Mouse (Mus musculus) CH12.LX (cell line): Measurements from ENCODE around the gene Ice1. TPM values are rescaled to one million over a fixed set of nuclear protein-coding genes. Genes with fewer than 3 reads are reported as not detected.

ENCODE experiments used
- DNase-seq: peaks from one replicate; pipeline ENCODE4 v3.0.0-alpha.2; 2013; ENCODE audit errors: extremely low read depth
- H3K27ac ChIP-seq: 2 replicates; pipeline ENCODE4 v1.5.1; 2012; ENCODE audit warnings: low read depth, mild to moderate bottlenecking, control low read depth, moderate library complexity; ENCODE audit not compliant: insufficient read depth
- H3K27me3 ChIP-seq: replicated peaks from 2 replicates; pipeline ENCODE3; 2012; ENCODE audit warnings: inconsistent platforms
- H3K36me3 ChIP-seq, 2 experiments: replicated peaks in 1 of 2; 2 replicates each; pipeline versions ENCODE3 to v1.6.1; 2012; ENCODE audit warnings: inconsistent platforms in 1 of 2, low read length in 1 of 2, mild to moderate bottlenecking in 1 of 2, mixed read lengths in 1 of 2, moderate library complexity in 1 of 2; ENCODE audit not compliant: control insufficient read depth in 1 of 2, insufficient read depth in 1 of 2
- H3K4me1 ChIP-seq, 2 experiments: 2 replicates each; pipeline ENCODE4 v1.6.1; 2012; ENCODE audit warnings: inconsistent platforms in 1 of 2, moderate library complexity in 1 of 2; ENCODE audit not compliant: insufficient read depth in 2 of 2, control insufficient read depth in 1 of 2
- H3K4me2 ChIP-seq: 2 replicates; pipeline ENCODE4 v1.6.1; 2012; ENCODE audit warnings: low read depth, mild to moderate bottlenecking, control low read depth; ENCODE audit not compliant: poor library complexity, insufficient read depth, severe bottlenecking
- H3K4me3 ChIP-seq, 3 experiments: fragments of 150-350 bp in 1 of 3; sonication (generic) in 1 of 3; replicated peaks in 1 of 3; 2 replicates each; pipeline versions ENCODE3 to v1.5.1; 2011 to 2012; ENCODE audit warnings: low read depth in 2 of 3, low read length in 2 of 3, mild to moderate bottlenecking in 2 of 3, moderate library complexity in 2 of 3, control low read depth in 1 of 3, improper control_type of control experiment in 1 of 3, inconsistent platforms in 1 of 3, mixed read lengths in 1 of 3; ENCODE audit not compliant: poor library complexity in 1 of 3
- H3K79me2 ChIP-seq: replicated peaks from 2 replicates; pipeline ENCODE4 v1.6.1; 2012; ENCODE audit warnings: mild to moderate bottlenecking, moderate library complexity; ENCODE audit not compliant: control insufficient read depth, poor library complexity, insufficient read depth, severe bottlenecking; ENCODE audit errors: extremely low read depth
- H3K9ac ChIP-seq: 2 replicates; pipeline ENCODE4 v1.6.1; 2012; ENCODE audit warnings: low read depth, mild to moderate bottlenecking, control low read depth, moderate library complexity; ENCODE audit not compliant: insufficient read depth
- H3K9me3 ChIP-seq: replicated peaks from 2 replicates; pipeline ENCODE3; 2012; ENCODE audit warnings: low read length, inconsistent platforms, mixed read lengths
- CHD1 ChIP-seq: IDR thresholded peaks from 2 replicates; pipeline ENCODE4 v1.6.1; 2012; ENCODE audit warnings: low read depth, low read length, improper control_type of control experiment, inconsistent platforms
- CHD2 ChIP-seq: IDR thresholded peaks from 2 replicates; pipeline ENCODE4 v1.6.1; 2011; ENCODE audit warnings: low read length, improper control_type of control experiment
- CTCF ChIP-seq, 2 experiments: IDR thresholded peaks in 1 of 2; conservative IDR thresholded peaks in 1 of 2; 2 replicates each; pipeline ENCODE4 v1.5.1; 2011 to 2012; ENCODE audit warnings: low read depth in 2 of 2, low read length in 2 of 2, improper control_type of control experiment in 1 of 2, inconsistent platforms in 1 of 2, mild to moderate bottlenecking in 1 of 2, moderate library complexity in 1 of 2
- E2F4 ChIP-seq: IDR thresholded peaks from 2 replicates; pipeline ENCODE4 v1.6.1; 2011; ENCODE audit warnings: low read depth, low read length, improper control_type of control experiment; ENCODE audit not compliant: insufficient replicate concordance
- ELF1 ChIP-seq: IDR thresholded peaks from 2 replicates; pipeline ENCODE4 v1.6.1; 2014; ENCODE audit warnings: low read depth, mild to moderate bottlenecking, inconsistent platforms, low read length, improper control_type of control experiment
- GABPA ChIP-seq: IDR thresholded peaks from 2 replicates; pipeline ENCODE4 v1.6.1; 2012; ENCODE audit warnings: low read depth, low read length, improper control_type of control experiment, inconsistent platforms; ENCODE audit not compliant: insufficient replicate concordance
- IRF4 ChIP-seq: IDR thresholded peaks from 2 replicates; pipeline ENCODE4 v1.6.1; 2014; ENCODE audit warnings: low read depth, mild to moderate bottlenecking, inconsistent platforms, low read length, improper control_type of control experiment
- JUN ChIP-seq: IDR thresholded peaks from 2 replicates; pipeline ENCODE4 v1.6.1; 2011; ENCODE audit warnings: low read depth, mild to moderate bottlenecking, low read length, improper control_type of control experiment, moderate library complexity; ENCODE audit not compliant: insufficient read depth
- KAT2A ChIP-seq: IDR thresholded peaks from 2 replicates; pipeline ENCODE4 v1.6.1; 2012; ENCODE audit warnings: low read length, improper control_type of control experiment, inconsistent platforms; ENCODE audit not compliant: insufficient replicate concordance
- MEF2A ChIP-seq: IDR thresholded peaks from 2 replicates; pipeline ENCODE4 v1.6.1; 2014; ENCODE audit warnings: low read depth, mild to moderate bottlenecking, inconsistent platforms, low read length, improper control_type of control experiment, borderline replicate concordance
- MXI1 ChIP-seq: IDR thresholded peaks from 2 replicates; pipeline ENCODE4 v1.6.1; 2011; ENCODE audit warnings: mild to moderate bottlenecking, low read depth, low read length, improper control_type of control experiment
- MYC ChIP-seq: IDR thresholded peaks from 2 replicates; pipeline ENCODE4 v1.6.1; 2011; ENCODE audit warnings: low read depth, mild to moderate bottlenecking, improper control_type of control experiment, low read length
- PAX5 ChIP-seq: IDR thresholded peaks from 2 replicates; pipeline ENCODE4 v1.6.1; 2012; ENCODE audit warnings: low read length, inconsistent platforms, mixed read lengths
- RAD21 ChIP-seq: IDR thresholded peaks from 2 replicates; pipeline ENCODE4 v1.6.1; 2011; ENCODE audit warnings: low read depth, mild to moderate bottlenecking, low read length, improper control_type of control experiment, moderate library complexity
- SIN3A ChIP-seq: IDR thresholded peaks from 2 replicates; pipeline ENCODE4 v1.6.1; 2012; ENCODE audit warnings: low read length, improper control_type of control experiment, inconsistent platforms
- SMC3 ChIP-seq: IDR thresholded peaks from 2 replicates; pipeline ENCODE4 v1.6.1; 2011; ENCODE audit warnings: low read depth, low read length, improper control_type of control experiment
- TBP ChIP-seq: conservative IDR thresholded peaks from 2 replicates; pipeline ENCODE4 v1.6.1; 2011; ENCODE audit warnings: low read depth, low read length, improper control_type of control experiment
- TCF12 ChIP-seq: IDR thresholded peaks from 2 replicates; pipeline ENCODE4 v1.6.1; 2014; ENCODE audit warnings: low read depth, mild to moderate bottlenecking, inconsistent platforms, low read length, improper control_type of control experiment
- UBTF ChIP-seq: IDR thresholded peaks from 2 replicates; pipeline ENCODE4 v1.6.1; 2012; ENCODE audit warnings: low read depth, mild to moderate bottlenecking, inconsistent platforms, low read length, improper control_type of control experiment, moderate library complexity
- USF1 ChIP-seq: IDR thresholded peaks from 2 replicates; pipeline ENCODE4 v1.6.1; 2014; ENCODE audit warnings: low read depth, mild to moderate bottlenecking, inconsistent platforms, low read length, improper control_type of control experiment
- ZC3H11A ChIP-seq: IDR thresholded peaks from 2 replicates; pipeline ENCODE4 v1.6.1; 2012; ENCODE audit warnings: low read depth, mild to moderate bottlenecking, inconsistent platforms, low read length, improper control_type of control experiment
- ZNF384 ChIP-seq: IDR thresholded peaks from 2 replicates; pipeline ENCODE4 v1.6.1; 2012; ENCODE audit warnings: low read depth, low read length, improper control_type of control experiment, inconsistent platforms
- dilution Hi-C: fragments of 300-500 bp; cut with MboI; formaldehyde crosslinking; loops from 2 replicates; pipeline ENCODE4 v1.14.3; 2020; ENCODE audit warnings: low sequenced_read_pairs; ENCODE audit not compliant: extremely low pct_unique_long_range_greater_than_20kb, extremely low pct_ligation_motif_present
- in situ Hi-C: fragments of 300-500 bp; cut with MboI; formaldehyde crosslinking; loops from 3 replicates; pipeline ENCODE4 v1.14.3; 2019; ENCODE audit warnings: low sequenced_read_pairs, low pct_ligation_motif_present, low pct_unique_long_range_greater_than_20kb, mixed read lengths
- polyA plus RNA-seq: library from polyadenylated mRNA; unstranded; fragments of >175 nt; gene quantifications from 2 replicates; pipeline ENCODE4 v1.2.1, GENCODE M21; 2012; ENCODE audit warnings: low read depth; ENCODE audit not compliant: insufficient read length
- total RNA-seq, 2 experiments: library from RNA; depleted of rRNA; stranded (reverse); fragments of 300-350 nt in 1 of 2; fragments of >200 nt in 1 of 2; gene quantifications; 2 replicates each; pipeline ENCODE4 v1.2.3; 2012 to 2014

Ice1 gene
- total and polyA plus RNA-seq, 3 experiments: 25.5 to 29.5 (median 25.8) TPM

DNA sequence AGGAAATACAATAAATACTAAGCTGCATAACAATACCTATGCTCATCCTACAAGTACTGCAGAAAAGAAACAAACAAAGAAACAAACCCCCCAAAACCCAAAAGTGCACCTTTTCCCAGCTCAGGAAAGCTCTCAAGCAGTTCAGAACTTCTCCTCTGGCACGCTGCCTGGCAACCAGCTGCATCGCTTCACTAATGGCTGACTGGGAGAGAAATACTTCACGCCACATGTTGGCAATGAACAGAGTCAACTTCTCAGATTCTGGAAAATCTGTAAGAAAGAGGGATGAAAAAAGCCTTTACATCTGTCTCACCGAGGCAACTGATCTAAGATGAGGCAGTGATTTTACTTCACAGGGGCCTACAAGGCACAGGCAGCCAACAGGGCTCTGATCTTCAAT, 38.5 kb downstream of the Ice1 start:
- no peak overlapping the region for H3K4me3 ChIP-seq
- in situ Hi-C loops: no loop called here
- H3K27me3 ChIP-seq: no peaks in the 10 kb centered on the region
- no peak overlapping the region for H3K27ac ChIP-seq
- no peaks in the 10 kb centered on the region for H3K9me3 ChIP-seq
- H3K36me3 ChIP-seq: peaks cover 66 to 95% of the 10 kb centered on the region in 2 experiments
- no peak overlapping the region for H3K4me2 ChIP-seq
- dilution Hi-C loops: no loop called here
- H3K9ac ChIP-seq: no peak overlapping the region
- TF ChIP-seq UBTF (no peak), MEF2A (no peak), IRF4 (no peak), MXI1 (no peak), CHD2 (no peak), TBP (no peak), ZC3H11A (no peak), ELF1 (no peak)
- H3K79me2 ChIP-seq: no peaks in the 10 kb centered on the region
- no peak for DNase-seq
- peaks cover 0 to 3% of the 10 kb centered on the region in 2 experiments; a peak in 1 of 4 replicates for H3K4me1 ChIP-seq

DNA sequence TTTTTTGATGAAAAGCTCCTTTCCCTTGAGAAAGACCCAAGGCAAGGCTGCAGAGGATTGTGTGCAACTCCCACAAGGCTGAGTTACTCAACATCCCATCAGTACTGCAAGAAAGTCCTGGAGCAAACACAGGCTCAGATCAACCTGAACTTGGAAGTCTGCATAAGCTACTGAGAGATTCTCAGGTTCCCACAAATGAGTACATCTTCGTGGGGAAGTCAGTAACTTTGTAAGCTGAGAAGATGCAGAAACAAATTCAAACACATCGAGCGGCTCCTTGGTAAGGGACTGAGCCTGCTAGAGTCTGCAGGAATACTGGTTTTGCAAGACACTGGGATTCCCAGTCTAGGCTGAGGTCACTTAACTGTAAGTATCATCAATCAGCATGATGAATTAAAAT, 40.5 kb downstream of the Ice1 start:
- H3K36me3 ChIP-seq: peaks cover 64 to 95% of the 10 kb centered on the region in 2 experiments

More for the DNA sequence above, 40.5 kb downstream of the Ice1 start:
- Histone ChIP-seq H3K4me3 (no peak overlapping the region), H3K4me2 (no peak overlapping the region), H3K79me2 (no peaks in the 10 kb centered on the region), H3K9me3 (no peaks in the 10 kb centered on the region), H3K27ac (no peak overlapping the region), H3K27me3 (no peaks in the 10 kb centered on the region), H3K4me1 (peaks cover 0 to 3% of the 10 kb centered on the region in 2 experiments; a peak in 1 of 4 replicates), H3K9ac (no peak overlapping the region)
- no peak for DNase-seq
- dilution Hi-C loops: no loop called here
- in situ Hi-C loops: no loop called here
- no peak for TF ChIP-seq CHD1
- no peak for TF ChIP-seq SMC3
- no peak for TF ChIP-seq SIN3A
- TF ChIP-seq PAX5: no peak
- TF ChIP-seq MYC: no peak
- TF ChIP-seq GABPA: no peak
- TF ChIP-seq KAT2A: no peak
- no peak for TF ChIP-seq ZNF384
- no peak for TF ChIP-seq MEF2A
- no peak for TF ChIP-seq JUN
- no peak for TF ChIP-seq UBTF
- TF ChIP-seq USF1: no peak
- no peak for TF ChIP-seq CTCF (conservative IDR thresholded peaks at IDR 0.05 in 1 of 2, IDR thresholded peaks at IDR 0.05 in 1 of 2; ENCODE audit: low read depth in 2 of 2, low read length in 2 of 2)
- no peak for TF ChIP-seq RAD21
- TF ChIP-seq E2F4: no peak
- TF ChIP-seq TCF12: no peak
- TF ChIP-seq, all 38 proteins: peak for 0
